Mouse (Mus musculus) gastrocnemius, adult 8-10 months (tissue): ENCODE data around the gene Toporsl. TPM values are rescaled to one million over a fixed set of nuclear protein-coding genes. Genes with fewer than 3 reads are reported as not detected.

Source experiments
- DNase-seq, 2 experiments: peaks; one replicate each; pipeline ENCODE4 v3.0.0; 2022; ENCODE audit warnings: low spot score in 2 of 2
- total RNA-seq, 4 experiments: library from RNA; stranded (reverse); gene quantifications; 2 replicates each; pipeline ENCODE4 v1.2.4; 2022

Toporsl gene
- not detected for total RNA-seq

- DNase-seq, result no peak
These were observed at the start of gene Toporsl for GRCm38 (mm10) chr4:52595927-52596326. Gene Toporsl (plus strand): TSS chr4:52596274.

- no peak for DNase-seq
These were observed 38.4 kb upstream of the Toporsl start for GRCm38 (mm10) chr4:52557672-52558071.

GRCm38 (mm10) chr4:52558080-52558479 lies 38.0 kb upstream of the Toporsl start:
- DNase-seq, result no peak

- no peak for DNase-seq
These were observed 32.2 kb upstream of the Toporsl start for GRCm38 (mm10) chr4:52563859-52564258.

- no peak for DNase-seq
These were observed 9.8 kb upstream of the Toporsl start for GRCm38 (mm10) chr4:52586194-52586734.

GRCm38 (mm10) chr4:52593821-52594356 lies 2.2 kb upstream of the Toporsl start:
- no peak for DNase-seq

GRCm38 (mm10) chr4:52594632-52595031 lies 1.4 kb upstream of the Toporsl start:
- DNase-seq, result no peak

GRCm38 (mm10) chr4:52598180-52598881 lies 2.3 kb downstream of the Toporsl start:
- DNase-seq, result no peak

GRCm38 (mm10) chr4:52606923-52607322 lies 10.8 kb downstream of the Toporsl start:
- DNase-seq, result no peak

GRCm38 (mm10) chr4:52634986-52635385 lies 38.9 kb downstream of the Toporsl start:
- no peak for DNase-seq

GRCm38 (mm10) chr4:52647791-52648190 lies 51.7 kb downstream of the Toporsl start:
- DNase-seq, result no peak

- no peak for DNase-seq
These were observed 63.6 kb downstream of the Toporsl start for GRCm38 (mm10) chr4:52659701-52660100.

- no peak for DNase-seq
These were observed 64.6 kb downstream of the Toporsl start for GRCm38 (mm10) chr4:52660701-52661117.

- no peak for DNase-seq
These were observed 65.2 kb downstream of the Toporsl start for GRCm38 (mm10) chr4:52661311-52661710.

Other genes starting within 250 kb of the Toporsl start
- gene Smc2, start 157.0 kb upstream of the Toporsl start, total RNA-seq, result under 1 TPM; 0.36 to 0.77 (median 0.53) TPM
- not detected for gene Vma21-ps, start 99.0 kb upstream of the Toporsl start, total RNA-seq
- gene Olfr275, start 218.3 kb downstream of the Toporsl start, total RNA-seq, result not detected